Mouse (Mus musculus): ENCODE measurements around the gene Lcmt1.

DNA sequence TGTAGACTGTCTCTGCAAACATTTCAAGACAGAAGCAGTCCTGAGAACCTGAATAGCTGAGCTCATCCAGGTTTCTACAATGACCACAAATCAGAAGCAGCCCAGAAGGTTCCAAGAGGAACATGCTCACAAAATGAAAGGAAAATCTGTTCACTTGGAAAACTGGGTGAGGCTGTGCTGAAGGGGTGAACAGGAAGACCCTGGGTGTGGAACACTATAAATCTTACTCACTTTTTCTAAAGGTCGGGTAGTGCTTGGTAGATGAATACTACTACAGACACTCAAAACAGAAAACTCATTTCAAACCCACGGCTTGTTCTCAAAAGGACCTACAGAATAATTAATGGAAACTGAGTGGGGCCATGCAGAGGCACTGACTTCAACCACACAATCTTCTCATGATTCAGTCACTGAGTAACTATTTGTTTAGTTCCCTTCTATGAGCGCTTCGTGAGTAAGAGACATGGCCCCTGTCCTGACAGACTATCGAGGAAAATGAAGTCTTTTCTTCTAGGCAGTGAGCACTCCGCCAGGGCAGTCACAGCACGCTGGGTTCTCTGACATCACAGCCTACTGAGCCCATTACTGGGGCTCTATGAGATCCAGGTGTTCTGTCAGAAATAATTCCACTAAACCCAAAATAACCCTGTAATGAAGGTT lies 22.8 kb upstream of the Lcmt1 start:
- no peak for TF ChIP-seq CTCF (conservative IDR thresholded peaks at IDR 0.05; ENCODE audit: low read length)
- no peak for TF ChIP-seq POU5F1 (IDR thresholded peaks at IDR 0.05; ENCODE audit: borderline replicate concordance, low read length)
